In genomic region chr11:102229331-102229953, GRCm38 (mm10) we compare ENCODE assay signal across 8 mouse cellular contexts. TPM values are rescaled to one million over a fixed set of nuclear protein-coding genes. Genes with fewer than 3 reads are reported as not detected.
DNase-seq lines count a peak whose midpoint lies in the region; ATAC-seq lines count a peak whose summit lies in the region.

No protein-coding gene starts in this region.

- H3K36me3 ChIP-seq in embryonic facial prominence, embryonic 12.5 days, result no peaks in the 10 kb centered on the region
- H3K36me3 ChIP-seq in midbrain, embryonic 10.5 days, result 0 out of 2 replicates have a peak, but pooled peaks cover under 1% of the 10 kb centered on the region

- H3K4me3 ChIP-seq in embryonic facial prominence, embryonic 12.5 days, result peak overlapping the region; percentile 92
- peak overlapping the region; percentile 90 for H3K4me3 ChIP-seq in midbrain, embryonic 10.5 days

- H3K9ac ChIP-seq in embryonic facial prominence, embryonic 12.5 days, result peak overlapping the region; percentile 93

- DNase-seq in kidney, adult 9 months, result peak; percentile 42
- DNase-seq in kidney, adult 11 months, result no peak
- peak; percentile 30 for DNase-seq in ES-CJ7 (ENCODE audit: low read depth, low spot score)
- DNase-seq in midbrain, embryonic 10.5 days (ENCODE audit: low spot score), result peak; percentile 48
- no peak for DNase-seq in c-Kit-positive CD71-positive TER-119-positive erythroid progenitor cells, embryonic 14.5 days (ENCODE audit: low spot score)
- no peak for DNase-seq in embryo, embryonic 9.5 days (ENCODE audit: extremely low spot score)

- no peaks in the 10 kb centered on the region for H3K9me3 ChIP-seq in embryonic facial prominence, embryonic 12.5 days
- no peaks in the 10 kb centered on the region for H3K9me3 ChIP-seq in midbrain, embryonic 10.5 days (replicated peaks)

- WGBS in embryonic facial prominence, embryonic 12.5 days, result 1% methylated on average over 46 of the region's 47 CpGs
- WGBS in midbrain, embryonic 10.5 days, result under 1% methylated on average over 47 of the region's 47 CpGs

- peak overlapping the region; percentile 87 for H3K4me2 ChIP-seq in embryonic facial prominence, embryonic 12.5 days (replicated peaks)

- ATAC-seq in embryonic facial prominence, embryonic 12.5 days (ENCODE audit: insufficient number of reproducible peaks, insufficient read depth, low FRiP score, low TSS enrichment), result no peak
- peak; percentile 15 for ATAC-seq in inflammation-experienced regulatory T-cells, adult 6 months

- H3K27ac ChIP-seq in embryonic facial prominence, embryonic 12.5 days, result peak overlapping the region; percentile 83
- H3K27ac ChIP-seq in midbrain, embryonic 10.5 days (replicated peaks), result peak overlapping the region; percentile 94

- H3K4me1 ChIP-seq in embryonic facial prominence, embryonic 12.5 days, result peaks cover 43% of the 10 kb centered on the region
- H3K4me1 ChIP-seq in midbrain, embryonic 10.5 days, result peaks cover 61% of the 10 kb centered on the region

- H3K27me3 ChIP-seq in embryonic facial prominence, embryonic 12.5 days, result no peaks in the 10 kb centered on the region
- H3K27me3 ChIP-seq in midbrain, embryonic 10.5 days (ENCODE audit: low read depth, poor library complexity, severe bottlenecking), result peaks cover 28% of the 10 kb centered on the region

RNA-seq across cellular contexts. Expression of gene Hdac5, which starts 0.5 kb away (rescaled TPM):
- 70.0 and 80.0 TPM in 2 replicates for polyA plus RNA-seq in embryonic facial prominence, embryonic 12.5 days (2016; fragmentation: Nextera tagmentation; extraction: Ambion mirVana)
- polyA plus RNA-seq in inflammation-experienced regulatory T-cells, adult 6 months (2017; shearing (Covaris generic)), result 1 to 10 TPM; 6.8 to 8.2 (median 7.7) TPM
- polyA plus RNA-seq in midbrain, embryonic 10.5 days (2016; fragmentation: Nextera tagmentation; extraction: Ambion mirVana), result 57.3 and 68.9 TPM in 2 replicates

RNA-seq across cellular contexts. Expression of gene BC030867, which starts 19.2 kb away (rescaled TPM):
- 20.6 and 21.7 TPM in 2 replicates for polyA plus RNA-seq in embryonic facial prominence, embryonic 12.5 days (2016; fragmentation: Nextera tagmentation; extraction: Ambion mirVana)
- 1 to 10 TPM in 2 of 3 experiments, under 1 TPM in 1; 0.95 to 7.0 (median 1.5) TPM for polyA plus RNA-seq in inflammation-experienced regulatory T-cells, adult 6 months (2017; shearing (Covaris generic))
- 25.8 and 27.3 TPM in 2 replicates for polyA plus RNA-seq in midbrain, embryonic 10.5 days (2016; fragmentation: Nextera tagmentation; extraction: Ambion mirVana)

RNA-seq across cellular contexts. Expression of gene Asb16, which starts 39.1 kb away (rescaled TPM):
- 0.10 and 0.18 TPM in 2 replicates for polyA plus RNA-seq in embryonic facial prominence, embryonic 12.5 days (2016; fragmentation: Nextera tagmentation; extraction: Ambion mirVana)
- polyA plus RNA-seq in inflammation-experienced regulatory T-cells, adult 6 months (2017; shearing (Covaris generic)), result not detected
- 0.05 TPM in 1 of 2 replicates, not detected in the other for polyA plus RNA-seq in midbrain, embryonic 10.5 days (2016; fragmentation: Nextera tagmentation; extraction: Ambion mirVana)

RNA-seq across cellular contexts. Expression of gene G6pc3, which starts 40.0 kb away (rescaled TPM):
- polyA plus RNA-seq in embryonic facial prominence, embryonic 12.5 days (2016; fragmentation: Nextera tagmentation; extraction: Ambion mirVana), result 30.3 and 31.3 TPM in 2 replicates
- 10 to 100 TPM; 18.7 to 39.7 (median 37.9) TPM for polyA plus RNA-seq in inflammation-experienced regulatory T-cells, adult 6 months (2017; shearing (Covaris generic))
- polyA plus RNA-seq in midbrain, embryonic 10.5 days (2016; fragmentation: Nextera tagmentation; extraction: Ambion mirVana), result 39.1 and 41.5 TPM in 2 replicates

RNA-seq across cellular contexts. Expression of gene Lsm12, which starts 44.3 kb away (rescaled TPM):
- polyA plus RNA-seq in embryonic facial prominence, embryonic 12.5 days (2016; fragmentation: Nextera tagmentation; extraction: Ambion mirVana), result 104 and 108 TPM in 2 replicates
- polyA plus RNA-seq in inflammation-experienced regulatory T-cells, adult 6 months (2017; shearing (Covaris generic)), result 10 to 100 TPM; 58.3 to 99.6 (median 68.0) TPM
- 141 and 144 TPM in 2 replicates for polyA plus RNA-seq in midbrain, embryonic 10.5 days (2016; fragmentation: Nextera tagmentation; extraction: Ambion mirVana)

Comparison
In these comparisons a context has a peak if more than half of its experiments do, and no peak if none do; other contexts are left out.
1. DNase-seq: peak in kidney, adult 9 months (single experiment), ES-CJ7 (single experiment) and midbrain, embryonic 10.5 days (single experiment); none in kidney, adult 11 months (single experiment), c-Kit-positive CD71-positive TER-119-positive erythroid progenitor cells, embryonic 14.5 days (single experiment) and embryo, embryonic 9.5 days (single experiment).